Mouse (Mus musculus) B cell, adult 2 months (primary cell): ENCODE results near the gene Olfr1226.
"Not testable (repeated sequence)": the region's sequence is repeated elsewhere in the genome, so short reads cannot be mapped to it uniquely, and the experiment has no call there.

Experiments used
- DNase-seq, 2 experiments: peaks; one replicate each; pipeline ENCODE4 v3.0.0; 2022

Gene Olfr1226

GRCm38 (mm10) chr2:89199948-89200347 lies at the start of gene Olfr1226:
TSS of gene Olfr1226 (minus strand) at chr2:89200048.
- DNase-seq = no peak

- DNase-seq = no peak
Measured at GRCm38 (mm10) chr2:89196325-89196982, 3.4 kb downstream of the Olfr1226 start.

GRCm38 (mm10) chr2:89174569-89174968 lies 25.3 kb downstream of the Olfr1226 start, which contains the start of gene Olfr1225:
TSS of gene Olfr1225 (minus strand) at chr2:89174669.
- DNase-seq = no peak

- DNase-seq = not testable (repeated sequence)
Measured at GRCm38 (mm10) chr2:89164711-89165110, 35.1 kb downstream of the Olfr1226 start.

GRCm38 (mm10) chr2:89163991-89164390 lies 35.9 kb downstream of the Olfr1226 start, which contains the start of gene Olfr1224-ps1:
TSS of gene Olfr1224-ps1 (minus strand) at chr2:89164091.
- not testable (repeated sequence) for DNase-seq

GRCm38 (mm10) chr2:89151460-89151859 lies 48.4 kb downstream of the Olfr1226 start, which contains the start of gene Olfr1223:
TSS of gene Olfr1223 (minus strand) at chr2:89151560.
- DNase-seq = no peak
